Mouse (Mus musculus): ENCODE results near the gene Ftl1.

DNA sequence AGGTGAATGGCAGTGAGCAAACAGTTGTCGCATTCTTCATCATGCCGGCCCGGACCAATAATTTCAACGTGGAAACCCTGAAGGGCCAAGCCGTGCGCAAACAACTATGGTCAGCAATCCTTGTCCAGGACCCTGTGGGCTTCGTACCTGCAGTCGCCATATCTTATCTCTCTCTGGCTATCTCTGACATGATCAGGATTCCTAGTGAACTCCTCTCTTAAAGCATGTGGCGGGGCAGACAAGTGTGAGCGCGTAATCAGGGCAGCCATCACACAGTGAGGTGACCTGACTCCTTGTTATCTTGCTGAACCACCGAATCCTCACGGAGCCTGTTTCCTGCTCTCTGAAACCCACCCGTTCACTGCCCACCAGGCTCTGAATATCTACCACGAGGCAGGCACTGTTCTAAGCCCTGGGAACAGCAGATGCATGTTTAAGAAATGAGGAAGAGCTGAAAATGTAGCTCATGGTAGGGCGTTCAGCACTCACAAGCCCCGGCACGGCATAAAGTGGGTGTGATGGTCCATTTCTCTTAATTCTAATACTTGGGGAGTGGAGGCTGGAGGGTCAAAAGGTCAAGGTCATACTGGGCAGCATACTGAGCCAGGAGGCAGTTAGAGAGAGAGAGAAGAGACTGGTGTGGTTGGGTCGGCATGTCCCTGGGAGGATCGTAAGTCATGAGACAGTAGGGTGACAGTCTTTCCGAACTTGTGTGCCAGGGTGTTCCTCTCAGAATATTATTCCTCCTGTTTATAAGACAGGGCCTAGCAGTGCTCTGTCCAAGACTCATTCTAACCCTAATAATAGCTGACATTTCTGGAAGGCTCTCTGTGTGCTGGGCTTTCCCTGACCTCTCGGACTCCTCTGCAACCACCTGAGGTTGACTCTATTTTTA is 15.9 kb downstream of the Ftl1 start:
- no peak for TF ChIP-seq ZC3H11A (IDR thresholded peaks at IDR 0.05; ENCODE audit: low read depth, low read length)
- no peak for TF ChIP-seq POLR2A (IDR thresholded peaks at IDR 0.05; ENCODE audit: low read depth, low read length)
- TF ChIP-seq USF1 (IDR thresholded peaks at IDR 0.05; ENCODE audit: low read depth, low read length) = no peak
- TF ChIP-seq MXI1 (IDR thresholded peaks at IDR 0.05; ENCODE audit: low read depth, low read length) = no peak
- TF ChIP-seq CTCF (conservative IDR thresholded peaks at IDR 0.05 in 1 of 2, IDR thresholded peaks at IDR 0.05 in 1 of 2; ENCODE audit: low read depth in 2 of 2, low read length in 2 of 2) = no peak
- no peak for TF ChIP-seq ZNF384 (IDR thresholded peaks at IDR 0.05; ENCODE audit: low read depth, low read length)
- no peak for TF ChIP-seq IRF4 (IDR thresholded peaks at IDR 0.05; ENCODE audit: low read depth, low read length)
- no peak for TF ChIP-seq CHD1 (IDR thresholded peaks at IDR 0.05; ENCODE audit: low read depth, low read length)

Data from CH12.LX (cell line).